Mouse (Mus musculus) kidney, embryonic 16.5 days (tissue): ENCODE results near the gene Wnt7b. TPM values are rescaled to one million over a fixed set of nuclear protein-coding genes. Genes with fewer than 3 reads are reported as not detected.

Experiments used
- ATAC-seq: fragments of 200-750 bp; cut with Nextera tagmentation; 2 replicates; pipeline ENCODE4 v1.8.0; 2017; ENCODE audit warnings: moderate TSS enrichment; ENCODE audit not compliant: low FRiP score, low TSS enrichment
- H3K27ac ChIP-seq: fragments of 300-500 bp; sonication (generic); 2 replicates; pipeline ENCODE4 v1.5.1; 2014; ENCODE audit warnings: low read length
- H3K27me3 ChIP-seq: fragments of 300-500 bp; sonication (generic); 2 replicates; pipeline ENCODE4 v1.6.1; 2014; ENCODE audit warnings: low read length, control low read depth, mixed read lengths; ENCODE audit not compliant: insufficient read depth
- H3K36me3 ChIP-seq: fragments of 300-500 bp; sonication (generic); 2 replicates; pipeline ENCODE4 v1.6.1; 2014; ENCODE audit warnings: low read length, control low read depth, mixed read lengths; ENCODE audit not compliant: insufficient read depth
- H3K4me1 ChIP-seq: fragments of 300-500 bp; sonication (generic); 2 replicates; pipeline ENCODE4 v1.6.1; 2014; ENCODE audit warnings: low read length, control low read depth, mixed read lengths; ENCODE audit not compliant: insufficient read depth
- H3K4me2 ChIP-seq: fragments of 300-500 bp; sonication (generic); replicated peaks from 2 replicates; pipeline ENCODE4 v1.6.1; 2014; ENCODE audit warnings: low read depth, low read length
- H3K4me3 ChIP-seq: fragments of 300-500 bp; sonication (generic); 2 replicates; pipeline ENCODE4 v1.5.1; 2014; ENCODE audit warnings: mild to moderate bottlenecking, low read length
- H3K9ac ChIP-seq: fragments of 300-500 bp; sonication (generic); replicated peaks from 2 replicates; pipeline ENCODE4 v1.6.1; 2014; ENCODE audit warnings: low read length
- H3K9me3 ChIP-seq: fragments of 300-500 bp; sonication (generic); 2 replicates; pipeline ENCODE4 v1.6.1; 2016; ENCODE audit warnings: low read length, control low read depth
- WGBS: fragments of 180-500 bp; shearing (Covaris S2); extraction: QIAGEN DNeasy Blood & Tissue Kit; methylation state at CpG from one replicate; pipeline ENCODE4 v1.1.7; 2014; 5-methylcytosine and 5-hydroxymethylcytosine counted together
- polyA plus RNA-seq: library from polyadenylated mRNA; unstranded; fragments of >200 nt; fragmentation: Nextera tagmentation; extraction: Ambion mirVana; gene quantifications from 2 replicates; pipeline ENCODE4 v1.2.1, GENCODE M21; 2015

Wnt7b gene
- polyA plus RNA-seq, 1 experiment from 2014 or later = 22.5 TPM

DNA sequence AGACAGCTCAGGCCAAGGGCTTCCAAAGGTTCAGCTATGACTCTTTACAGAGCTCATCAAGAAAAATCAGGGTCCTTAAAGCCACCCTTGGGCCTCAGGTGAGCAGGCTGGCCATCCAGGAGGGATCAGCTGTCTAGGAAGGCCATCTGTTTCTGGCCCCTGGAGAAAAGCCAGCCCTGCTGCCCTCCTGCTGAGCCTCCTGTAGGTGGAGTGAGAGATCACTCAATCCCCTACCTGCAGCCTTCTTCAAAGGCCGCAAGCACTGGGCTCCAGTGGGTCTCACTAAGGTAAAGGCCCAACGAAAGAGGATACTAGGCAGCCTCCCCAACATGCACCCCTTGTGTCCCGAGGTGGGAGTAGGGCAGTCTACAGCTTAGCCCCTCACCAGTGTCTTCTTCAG is 50.2 kb downstream of the Wnt7b start:
- peaks cover 25% of the 10 kb centered on the region for H3K4me1 ChIP-seq
- no peak overlapping the region for H3K4me3 ChIP-seq
- H3K27ac ChIP-seq = no peak overlapping the region
- no peak for ATAC-seq
- no peak overlapping the region for H3K9ac ChIP-seq
- no peak overlapping the region for H3K4me2 ChIP-seq
- H3K36me3 ChIP-seq = no peaks in the 10 kb centered on the region
- WGBS = 50% methylated on average over 3 of the region's 3 CpGs
- H3K27me3 ChIP-seq = no peaks in the 10 kb centered on the region
- H3K9me3 ChIP-seq = no peaks in the 10 kb centered on the region

DNA sequence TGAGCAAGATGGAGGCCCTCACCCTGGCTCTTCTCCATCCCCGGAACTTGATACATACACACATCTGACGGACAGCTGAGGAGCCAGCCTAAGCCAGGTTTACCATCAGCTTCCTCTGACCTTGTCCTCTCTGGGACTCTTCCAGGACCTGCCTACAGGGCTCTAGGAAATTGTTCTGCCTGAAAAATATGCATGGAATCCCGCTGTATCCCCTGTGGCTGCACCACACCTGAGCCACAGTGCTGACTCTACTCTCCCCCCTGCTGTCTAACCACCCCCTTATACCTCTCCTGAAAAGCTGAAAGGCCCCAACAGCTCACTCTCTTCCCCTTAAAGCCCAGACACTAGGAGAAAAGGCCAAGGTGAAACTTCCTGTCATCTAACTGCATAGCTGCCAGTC is 52.4 kb downstream of the Wnt7b start:
- no peak overlapping the region for H3K27ac ChIP-seq
- 61% methylated on average over 3 of the region's 3 CpGs for WGBS
- no peak overlapping the region for H3K4me3 ChIP-seq
- no peaks in the 10 kb centered on the region for H3K9me3 ChIP-seq
- H3K27me3 ChIP-seq = no peaks in the 10 kb centered on the region
- H3K36me3 ChIP-seq = no peaks in the 10 kb centered on the region
- no peak overlapping the region for H3K4me2 ChIP-seq
- no peak for ATAC-seq
- H3K9ac ChIP-seq = no peak overlapping the region
- peaks cover 19% of the 10 kb centered on the region for H3K4me1 ChIP-seq

DNA sequence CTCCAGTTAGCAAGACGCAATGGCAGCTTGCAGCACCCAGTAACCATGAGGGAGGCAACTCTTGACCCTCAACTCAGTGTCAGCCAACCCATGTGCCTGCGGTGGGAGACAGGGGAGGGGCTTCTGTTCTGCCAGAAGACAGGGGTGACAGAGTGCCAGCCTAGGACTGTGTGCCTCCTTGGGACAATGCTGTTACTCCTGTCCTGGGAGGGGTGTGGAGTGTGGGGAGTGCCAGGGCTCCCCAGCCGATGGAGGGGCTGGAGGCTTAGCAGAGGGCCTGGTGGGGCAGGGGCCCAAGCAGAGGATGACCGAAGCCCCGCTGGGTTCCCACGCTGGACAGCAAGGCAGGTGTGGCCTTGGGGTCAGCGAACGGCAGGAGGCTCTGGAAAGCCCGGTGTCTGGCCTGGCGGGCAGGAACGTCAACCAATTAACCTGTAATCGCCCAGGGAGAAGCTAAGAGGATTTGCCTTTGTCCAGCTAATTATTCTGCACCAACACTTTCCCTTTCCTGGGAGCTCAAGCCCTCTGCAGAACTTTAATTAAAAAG is 57.8 kb downstream of the Wnt7b start:
- Histone ChIP-seq H3K4me3 (no peak overlapping the region), H3K36me3 (no peaks in the 10 kb centered on the region), H3K9ac (no peak overlapping the region), H3K4me2 (no peak overlapping the region), H3K9me3 (no peaks in the 10 kb centered on the region), H3K27me3 (no peaks in the 10 kb centered on the region), H3K27ac (no peak overlapping the region), H3K4me1 (peaks cover 18% of the 10 kb centered on the region)
- peak; percentile 35; the same call in 1 of the 2 replicates for ATAC-seq
- WGBS = 21% methylated on average over 12 of the region's 12 CpGs

DNA sequence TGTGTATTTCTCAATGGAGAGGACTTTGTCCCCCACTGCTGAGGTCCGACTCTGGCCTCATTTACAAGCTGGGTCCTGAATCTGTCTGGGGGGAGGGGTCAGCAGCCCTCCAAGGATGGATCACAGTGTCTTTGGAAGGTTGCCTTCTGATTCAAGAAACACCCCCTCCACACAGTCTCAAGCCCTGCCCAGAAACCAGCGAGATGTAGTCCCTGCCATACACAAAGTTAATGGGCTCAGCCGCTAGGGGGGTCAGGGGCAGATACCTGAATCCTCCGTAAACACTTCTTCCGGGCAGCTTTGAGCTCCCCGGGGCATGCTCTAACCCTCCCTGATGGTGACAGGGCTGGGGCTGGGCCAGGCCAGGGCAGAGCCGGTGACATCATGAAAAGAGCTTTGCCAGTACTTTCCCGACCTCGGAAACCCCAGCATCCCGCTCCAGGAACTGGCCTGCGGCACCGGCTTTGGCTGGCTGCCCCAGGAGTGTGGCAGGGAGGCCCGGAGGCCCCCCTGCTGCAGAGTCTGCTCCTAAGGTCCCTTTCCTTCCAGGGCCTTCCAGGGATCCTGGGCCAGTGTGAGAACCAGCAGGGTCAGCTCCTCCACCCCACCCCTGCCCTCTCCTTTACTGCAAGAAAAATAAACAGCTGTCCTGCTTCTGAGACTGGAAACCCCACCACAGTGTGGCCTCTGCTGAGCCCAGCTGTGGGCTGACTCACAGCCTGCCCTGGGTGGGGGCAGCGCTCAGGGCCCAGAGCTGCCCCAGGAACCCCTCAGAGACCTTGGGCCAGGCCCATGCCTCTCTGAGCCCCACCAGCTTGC is 58.9 kb downstream of the Wnt7b start:
- H3K27ac ChIP-seq = peak overlapping the region; percentile 31

DNA sequence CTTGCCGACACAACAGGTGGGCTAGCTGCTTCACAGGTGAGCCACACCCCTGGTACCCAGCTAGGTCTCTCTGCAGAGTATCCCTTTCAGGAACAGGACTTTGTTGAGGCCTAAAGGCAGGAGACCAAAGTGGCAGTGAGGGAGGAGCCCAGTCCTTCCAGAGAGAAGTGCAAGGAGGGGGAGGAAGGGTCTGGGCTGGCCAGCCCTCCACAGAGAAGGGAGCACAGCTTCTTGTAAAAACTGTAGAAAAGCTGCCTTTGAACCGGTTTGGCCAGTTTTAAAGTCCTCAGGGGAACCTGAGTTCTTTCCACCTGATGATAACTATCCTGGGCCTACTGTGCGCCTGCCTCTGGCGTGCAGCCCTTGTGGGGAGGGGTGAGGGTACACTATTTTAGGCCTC is 62.8 kb downstream of the Wnt7b start:
- no peak overlapping the region for H3K4me3 ChIP-seq
- no peaks in the 10 kb centered on the region for H3K36me3 ChIP-seq
- H3K27me3 ChIP-seq = no peaks in the 10 kb centered on the region
- no peak overlapping the region for H3K9ac ChIP-seq
- ATAC-seq = no peak; the same call in 1 of the 2 replicates
- H3K9me3 ChIP-seq = no peaks in the 10 kb centered on the region
- peak overlapping the region; percentile 52; the same call in 1 of the 2 replicates for H3K27ac ChIP-seq
- WGBS = 62% methylated on average over 4 of the region's 4 CpGs
- H3K4me1 ChIP-seq = peaks cover 21% of the 10 kb centered on the region
- H3K4me2 ChIP-seq = no peak overlapping the region

More for the DNA sequence above, 58.9 kb downstream of the Wnt7b start:
- Histone ChIP-seq H3K36me3 (no peaks in the 10 kb centered on the region), H3K9me3 (no peaks in the 10 kb centered on the region), H3K9ac (no peak overlapping the region), H3K4me1 (peaks cover 22% of the 10 kb centered on the region), H3K27me3 (no peaks in the 10 kb centered on the region), H3K4me3 (no peak overlapping the region), H3K4me2 (peak overlapping the region; percentile 26; the same call in 1 of the 2 replicates)
- WGBS = 3% methylated on average over 14 of the region's 14 CpGs
- peak; percentile 85 for ATAC-seq

DNA sequence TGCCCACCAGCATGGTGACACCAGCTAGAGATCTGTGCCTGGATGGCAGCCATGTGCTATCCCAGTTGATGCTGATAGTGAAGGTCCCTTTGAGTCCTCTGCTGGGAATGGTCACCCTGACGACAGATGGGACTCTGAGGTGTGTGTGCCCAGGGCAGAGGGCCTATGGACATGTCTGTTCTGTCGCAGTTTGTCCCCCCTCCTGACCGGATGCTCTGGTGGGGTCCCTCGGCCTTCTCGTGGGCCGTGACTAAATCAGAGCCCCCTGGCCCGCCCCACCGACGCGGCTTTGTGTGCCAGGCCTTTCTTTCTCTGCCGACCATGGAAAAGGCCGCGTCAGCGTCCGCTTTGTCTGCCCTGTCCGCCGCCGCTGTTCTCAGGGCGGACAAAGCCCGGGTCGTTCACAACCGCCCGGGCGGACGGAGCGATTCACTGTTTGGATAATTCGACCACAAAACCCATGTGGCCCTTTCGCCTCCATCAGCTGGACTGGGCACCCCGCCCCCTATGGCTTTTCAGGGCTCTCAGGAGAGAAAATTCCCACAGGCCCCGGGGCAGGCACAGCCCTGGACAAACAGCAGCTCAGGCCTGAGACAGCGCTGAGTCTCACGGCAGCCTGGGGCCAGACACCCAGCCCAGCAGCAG is 74.8 kb downstream of the Wnt7b start:
- 82% methylated on average over 32 of the region's 32 CpGs for WGBS
- H3K9me3 ChIP-seq = no peaks in the 10 kb centered on the region
- no peak overlapping the region for H3K9ac ChIP-seq
- no peak overlapping the region for H3K4me2 ChIP-seq
- no peak overlapping the region for H3K4me3 ChIP-seq
- H3K27me3 ChIP-seq = no peaks in the 10 kb centered on the region
- H3K36me3 ChIP-seq = no peaks in the 10 kb centered on the region
- H3K4me1 ChIP-seq = peaks cover 6% of the 10 kb centered on the region; the same call in 1 of the 2 replicates
- no peak overlapping the region for H3K27ac ChIP-seq
- ATAC-seq = no peak

DNA sequence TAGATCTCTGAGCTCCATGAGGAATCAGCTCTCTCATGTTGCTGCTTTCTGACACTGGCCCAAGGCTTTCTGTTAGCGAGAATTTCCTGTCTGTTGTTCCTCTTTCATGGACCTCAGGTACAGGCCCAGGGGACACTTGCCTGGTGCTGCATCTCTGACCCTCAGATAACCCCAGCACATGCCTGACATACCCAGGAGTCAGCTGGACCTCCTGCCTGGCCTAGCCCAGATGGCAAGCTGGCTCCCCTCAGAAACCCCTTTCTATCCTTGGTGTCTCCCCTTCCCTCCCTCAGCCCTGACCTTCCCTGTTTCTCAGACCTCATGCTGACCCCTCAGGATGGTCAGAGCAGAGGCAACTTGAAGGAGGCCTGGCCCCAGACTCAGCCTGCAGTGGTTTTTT is 75.6 kb downstream of the Wnt7b start:
- 80% methylated on average over 1 of the region's 1 CpGs for WGBS
- no peak for ATAC-seq

DNA sequence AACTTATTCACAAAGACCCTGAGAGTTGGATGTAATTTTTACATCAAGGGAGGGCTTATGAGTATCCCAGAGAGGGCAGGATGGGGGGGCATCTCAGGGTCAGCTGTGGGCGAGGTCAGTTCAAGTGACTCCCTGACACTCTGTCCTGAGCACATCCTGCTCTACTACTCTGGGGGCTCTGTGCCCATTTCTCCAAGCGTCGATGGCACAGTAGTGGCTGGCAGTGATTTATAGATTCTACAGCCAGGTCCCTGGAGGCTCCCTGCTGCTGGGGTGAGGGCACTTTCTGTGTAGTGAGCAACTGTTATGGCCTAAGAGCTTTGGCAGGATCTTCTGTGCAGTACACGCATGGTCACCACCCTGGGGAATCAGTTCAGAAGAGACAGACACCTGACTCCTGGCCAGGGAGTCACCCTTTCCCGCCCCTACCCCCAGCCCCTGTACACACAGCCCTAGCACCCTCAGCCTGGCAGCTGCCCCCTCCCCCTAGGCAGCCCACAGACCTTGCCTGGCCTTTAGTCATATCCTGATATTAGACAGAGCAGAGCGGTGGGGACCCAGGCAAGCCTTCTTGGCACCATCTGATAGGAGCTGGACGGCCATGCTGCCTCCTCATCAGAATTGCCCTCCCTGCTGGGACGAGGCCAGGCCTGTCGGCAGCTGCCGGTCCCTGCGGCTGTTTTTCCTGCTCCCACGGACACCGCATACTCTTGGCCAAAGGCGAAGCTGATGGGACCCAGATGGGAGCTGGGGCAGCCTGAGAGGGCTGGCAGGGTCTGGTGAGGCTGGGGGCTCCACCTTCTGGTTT is 77.0 kb downstream of the Wnt7b start:
- Histone ChIP-seq H3K4me3 (no peak overlapping the region), H3K4me2 (no peak overlapping the region), H3K36me3 (no peaks in the 10 kb centered on the region), H3K9ac (no peak overlapping the region), H3K27me3 (no peaks in the 10 kb centered on the region), H3K4me1 (peaks cover 6% of the 10 kb centered on the region; the same call in 1 of the 2 replicates), H3K27ac (no peak overlapping the region), H3K9me3 (no peaks in the 10 kb centered on the region)
- 40% methylated on average over 14 of the region's 14 CpGs for WGBS
- ATAC-seq = 0 out of 2 replicates have a peak, but pooled peaks have one; percentile 28

More for the DNA sequence above, 75.6 kb downstream of the Wnt7b start:
- no peaks in the 10 kb centered on the region for H3K9me3 ChIP-seq
- no peak overlapping the region for H3K4me2 ChIP-seq
- no peaks in the 10 kb centered on the region for H3K36me3 ChIP-seq
- H3K4me1 ChIP-seq = peaks cover 6% of the 10 kb centered on the region; the same call in 1 of the 2 replicates
- H3K4me3 ChIP-seq = no peak overlapping the region
- no peak overlapping the region for H3K27ac ChIP-seq
- H3K27me3 ChIP-seq = no peaks in the 10 kb centered on the region
- H3K9ac ChIP-seq = no peak overlapping the region

DNA sequence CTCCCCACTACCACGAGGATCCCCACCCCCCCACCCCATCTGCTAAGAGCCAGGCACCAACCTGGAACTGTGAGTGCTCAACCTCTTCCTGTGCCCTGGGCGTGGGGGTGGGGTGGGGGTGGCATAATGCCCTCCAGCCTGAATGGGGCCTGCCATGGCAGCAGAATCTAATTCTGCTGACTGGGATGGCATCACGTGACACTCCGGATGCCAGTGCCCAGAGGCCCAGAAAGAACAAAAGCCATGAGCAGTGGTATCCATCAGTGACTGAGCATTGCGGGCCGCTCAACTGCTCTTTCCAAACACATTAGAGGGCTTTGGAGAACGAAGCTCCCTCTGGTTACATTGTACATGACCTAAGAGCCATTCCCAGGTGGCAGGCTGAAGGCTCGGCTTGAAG is 79.1 kb downstream of the Wnt7b start, which contains the start of gene 7530416G11Rik:
TSS of gene 7530416G11Rik (minus strand) at position 101 of the 400 bp plus-strand sequence.
- no peak within 1 kb of the TSS for H3K4me3 ChIP-seq
- H3K27ac ChIP-seq = no peak within 1 kb of the TSS
- no peaks in the 10 kb centered on the region for H3K36me3 ChIP-seq
- 88% methylated on average over 8 of the region's 8 CpGs for WGBS
- H3K4me1 ChIP-seq = peaks cover 6% of the 10 kb centered on the region; the same call in 1 of the 2 replicates
- no peak for ATAC-seq
- H3K9me3 ChIP-seq = no peaks in the 10 kb centered on the region
- H3K27me3 ChIP-seq = no peaks in the 10 kb centered on the region
- H3K4me2 ChIP-seq = no peak within 1 kb of the TSS
- no peak within 1 kb of the TSS for H3K9ac ChIP-seq
